Mouse (Mus musculus): ENCODE results near the gene Dnaja1.

Gene Dnaja1

DNA sequence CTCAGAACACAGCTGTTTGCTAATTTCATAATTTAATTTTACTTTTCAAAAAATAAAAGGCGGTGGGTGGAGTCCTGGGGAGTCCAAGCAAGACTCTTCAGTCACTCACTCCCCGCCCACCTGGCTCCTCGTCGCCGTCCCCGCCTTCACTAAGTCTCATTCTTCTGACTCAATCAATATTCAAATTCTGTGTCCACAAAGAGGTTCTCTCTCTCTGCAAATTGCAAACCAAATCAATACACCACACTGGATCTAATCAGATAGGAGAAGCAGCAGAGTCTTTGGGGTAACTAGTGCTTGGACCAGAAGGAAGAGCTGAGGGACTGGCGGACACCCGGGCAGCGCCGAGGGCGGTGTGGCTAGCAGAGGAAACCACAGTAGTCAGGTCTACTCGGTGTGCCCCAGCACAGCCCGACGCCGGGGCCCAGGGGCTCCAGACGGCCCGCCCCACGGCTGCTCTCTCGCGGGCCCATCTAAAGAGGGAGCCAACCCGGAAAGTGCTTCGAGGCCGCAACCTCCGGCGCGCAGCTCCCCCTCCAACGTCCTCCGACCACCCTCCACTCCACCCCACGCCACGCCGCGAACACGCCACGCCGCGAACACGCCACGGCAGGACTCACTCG lies 35.3 kb downstream of the Dnaja1 start:
- DNase-seq, result peak in 1 of 2 experiments; percentile 24

DNA sequence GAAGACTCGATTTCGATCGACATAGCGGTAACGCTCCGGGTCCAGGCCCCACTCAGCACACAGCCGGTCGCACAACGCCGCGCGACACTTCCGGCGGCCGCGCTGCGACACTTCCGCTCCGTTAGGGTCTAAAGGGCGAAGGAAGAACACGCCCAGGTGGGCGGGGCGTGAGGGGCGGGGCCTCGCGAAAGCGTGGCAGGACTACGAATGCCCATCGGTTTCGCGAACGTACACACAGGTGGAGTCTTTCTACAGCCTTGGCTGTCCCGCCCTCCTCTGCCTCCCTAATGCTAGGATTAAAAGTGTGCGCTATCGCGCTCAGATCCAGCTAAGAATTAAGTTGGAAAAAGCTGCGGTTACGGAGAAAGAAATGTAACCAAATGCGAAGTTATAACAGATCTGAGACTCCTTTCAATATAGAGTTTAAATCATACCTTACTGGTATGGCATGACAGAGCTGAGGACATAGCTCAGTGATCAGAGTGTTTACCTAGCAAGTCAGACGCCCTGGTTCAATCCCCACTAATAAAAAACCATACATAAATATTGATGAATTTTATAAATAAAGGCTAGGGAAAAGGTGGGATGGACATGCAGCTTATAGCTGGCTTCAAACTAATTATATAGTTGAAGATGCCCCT lies 36.0 kb downstream of the Dnaja1 start, which contains the start of gene Smu1:
Gene Smu1, minus strand, starts transcription at position 144 of the 641 bp plus-strand sequence.
- peak; percentile 98 to 99 for DNase-seq

DNA sequence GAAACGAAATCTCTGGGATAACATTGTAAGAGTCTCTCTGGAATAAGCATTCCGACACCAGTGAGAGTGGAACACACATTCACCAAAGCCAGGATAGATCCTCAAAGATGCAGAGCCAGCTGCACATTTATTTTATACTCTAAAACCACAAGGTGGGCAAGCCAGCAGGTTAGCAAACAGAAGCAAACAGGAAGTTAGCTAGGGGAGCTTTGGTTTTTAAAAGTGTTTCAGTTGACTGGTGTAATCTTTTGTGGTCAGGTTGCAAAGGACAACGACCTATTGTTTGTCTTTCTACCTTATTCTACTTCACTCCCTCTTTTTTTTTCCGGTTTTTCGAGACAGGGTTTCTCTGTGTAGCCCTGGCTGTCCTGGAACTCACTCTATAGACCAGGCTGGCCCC lies 37.9 kb downstream of the Dnaja1 start:
- no peak for DNase-seq

DNA sequence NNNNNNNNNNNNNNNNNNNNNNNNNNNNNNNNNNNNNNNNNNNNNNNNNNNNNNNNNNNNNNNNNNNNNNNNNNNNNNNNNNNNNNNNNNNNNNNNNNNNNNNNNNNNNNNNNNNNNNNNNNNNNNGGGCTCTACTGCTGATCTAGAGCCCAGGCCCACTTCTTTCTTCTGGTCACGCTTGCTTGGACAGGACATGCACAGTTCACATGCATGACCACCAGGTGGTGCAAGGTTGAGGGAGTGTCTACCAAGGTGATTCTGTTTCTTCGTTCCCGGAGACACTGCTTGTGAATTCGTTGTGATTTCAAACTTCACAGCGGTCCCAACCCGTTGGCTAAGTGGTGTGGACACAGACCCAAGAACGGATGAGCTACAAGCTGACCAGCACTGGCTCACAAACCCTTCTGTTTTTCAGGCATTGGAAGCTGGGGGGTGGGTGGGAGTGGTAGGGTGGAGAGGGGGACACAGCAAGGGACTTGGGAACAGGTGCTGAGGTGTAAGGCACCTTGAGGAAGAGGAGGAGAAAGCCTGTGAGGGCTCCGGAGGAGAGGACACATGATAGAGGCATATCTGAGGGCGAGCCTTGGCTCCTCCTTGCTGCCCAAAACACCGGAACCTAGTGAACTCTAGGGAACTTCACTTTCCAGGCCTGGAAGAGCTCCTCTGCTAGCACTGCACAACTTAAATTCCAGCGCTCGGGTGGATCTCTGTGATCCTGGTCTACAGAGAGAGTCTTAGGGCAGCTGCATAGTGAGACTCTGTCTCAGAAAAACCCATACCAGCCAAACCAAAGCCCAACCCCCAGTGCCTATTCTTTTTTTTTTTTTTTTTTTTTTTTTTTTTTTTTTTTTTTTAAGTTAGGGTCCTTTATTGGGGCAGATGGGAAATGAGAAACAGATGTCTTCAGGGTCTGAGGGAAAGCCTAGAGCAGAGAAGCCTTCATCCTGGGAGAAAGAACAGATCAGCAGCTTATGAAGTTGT lies 52.6 kb downstream of the Dnaja1 start:
- DNase-seq, result peak; percentile 81 to 90

DNA sequence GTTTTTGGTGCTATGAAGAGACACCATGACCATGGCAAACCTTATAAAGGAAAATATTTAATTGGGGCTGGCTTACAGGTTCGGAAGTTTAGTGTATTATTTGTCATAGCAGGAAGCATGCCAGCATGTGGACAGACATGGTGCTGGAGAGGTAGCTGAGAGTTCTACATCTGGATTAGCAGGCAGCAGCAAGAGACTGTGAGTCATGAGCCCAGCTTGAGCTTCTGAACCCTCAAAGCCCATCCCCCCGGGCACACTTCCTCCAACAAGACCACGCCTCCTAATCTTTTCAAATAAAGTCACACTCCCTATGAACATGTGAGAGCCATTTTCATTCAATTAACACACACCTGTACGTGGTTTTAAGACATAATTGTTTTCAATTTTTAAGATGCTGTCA lies 54.5 kb downstream of the Dnaja1 start:
- DNase-seq, result no peak

DNA sequence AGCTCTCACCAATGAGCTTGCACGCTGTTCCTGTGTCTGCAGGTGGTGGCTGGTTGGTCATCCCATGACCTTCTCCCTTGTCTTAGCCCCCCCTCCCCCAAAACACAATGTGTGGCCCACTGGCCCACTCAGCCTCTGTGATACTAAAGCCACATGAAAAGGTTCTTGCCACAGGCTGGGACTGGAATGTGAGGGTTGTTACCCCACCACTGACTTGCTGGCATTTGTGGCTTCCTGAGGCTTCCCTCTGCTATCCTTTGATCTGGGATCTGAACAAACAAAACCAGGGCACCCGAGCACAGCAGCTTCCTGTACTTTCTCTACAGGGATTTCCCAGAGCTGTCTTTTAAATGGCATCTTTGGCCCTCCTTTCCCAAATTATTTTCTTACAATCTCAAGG lies 55.2 kb downstream of the Dnaja1 start:
- no peak for DNase-seq

DNA sequence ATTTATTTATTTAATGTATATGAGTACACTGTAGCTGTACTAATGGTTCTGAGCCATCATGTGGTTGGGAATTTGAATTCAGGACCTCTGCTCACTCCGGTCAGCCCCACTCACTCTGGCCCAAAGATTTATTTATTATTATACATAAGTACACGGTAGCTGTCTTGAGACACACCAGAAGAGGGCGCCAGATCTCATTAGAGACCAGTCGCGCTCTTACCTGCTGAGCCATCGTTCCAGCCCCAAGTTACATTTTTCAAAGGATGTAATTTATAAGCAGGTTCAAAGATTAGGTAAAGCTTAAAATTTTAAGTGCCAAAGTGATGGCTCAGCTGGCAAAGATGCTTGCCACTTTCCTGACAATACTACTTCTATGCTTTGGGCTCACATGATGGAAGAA lies 56.7 kb downstream of the Dnaja1 start:
- peak; percentile 16 to 39 for DNase-seq

DNA sequence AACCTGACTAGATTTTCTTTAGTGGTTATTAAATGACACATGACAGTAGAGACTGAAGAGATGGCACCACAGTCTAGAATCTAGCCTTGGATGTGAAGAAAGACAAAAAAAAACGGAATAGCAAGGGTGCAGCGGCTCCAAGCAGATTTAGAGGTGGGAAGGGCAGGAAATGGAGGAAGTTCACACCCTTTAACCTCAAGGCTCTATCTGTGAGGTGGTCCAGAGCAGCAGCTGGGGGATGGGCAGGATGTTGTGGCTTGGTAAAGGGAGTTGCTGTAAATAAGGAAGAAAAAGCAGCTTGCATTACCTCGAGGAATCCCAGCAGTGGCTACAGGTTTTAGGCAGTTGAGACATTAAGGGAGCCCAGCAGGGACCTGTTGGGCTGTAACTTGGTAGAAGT lies 59.2 kb downstream of the Dnaja1 start:
- DNase-seq, result no peak

DNA sequence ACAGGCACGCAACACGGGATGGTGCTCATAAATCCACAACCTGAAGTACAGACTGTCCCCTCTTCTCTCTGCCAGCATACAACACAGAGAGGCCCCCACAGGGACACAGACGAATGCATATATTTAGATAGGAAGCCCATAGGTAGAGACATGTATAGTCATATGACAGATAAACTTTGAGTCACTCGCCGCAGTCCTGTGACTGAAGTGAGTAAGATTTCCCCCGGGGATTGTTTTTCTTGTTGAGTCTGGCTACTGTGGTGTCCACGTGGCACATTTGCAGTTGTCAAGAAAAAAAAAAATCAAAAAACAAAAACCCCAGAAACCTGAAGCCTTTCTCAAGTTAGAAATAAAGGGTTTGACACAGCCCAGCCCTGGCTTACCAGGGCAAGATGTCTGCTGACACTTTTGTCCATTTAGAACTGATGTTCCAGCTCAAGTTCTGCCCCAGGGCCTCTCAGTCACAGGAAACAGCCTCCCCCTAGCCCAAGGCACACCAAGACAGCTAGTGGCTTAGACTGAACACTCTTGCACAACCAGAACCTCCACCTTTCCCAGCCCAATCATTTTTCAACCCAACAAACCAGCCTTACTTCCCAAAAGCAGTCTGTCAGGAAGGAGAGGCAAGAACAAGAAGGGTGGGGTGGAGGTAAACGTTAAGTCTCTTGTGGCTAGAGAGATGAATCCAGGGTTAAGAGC lies 60.0 kb downstream of the Dnaja1 start:
- no peak for DNase-seq

DNA sequence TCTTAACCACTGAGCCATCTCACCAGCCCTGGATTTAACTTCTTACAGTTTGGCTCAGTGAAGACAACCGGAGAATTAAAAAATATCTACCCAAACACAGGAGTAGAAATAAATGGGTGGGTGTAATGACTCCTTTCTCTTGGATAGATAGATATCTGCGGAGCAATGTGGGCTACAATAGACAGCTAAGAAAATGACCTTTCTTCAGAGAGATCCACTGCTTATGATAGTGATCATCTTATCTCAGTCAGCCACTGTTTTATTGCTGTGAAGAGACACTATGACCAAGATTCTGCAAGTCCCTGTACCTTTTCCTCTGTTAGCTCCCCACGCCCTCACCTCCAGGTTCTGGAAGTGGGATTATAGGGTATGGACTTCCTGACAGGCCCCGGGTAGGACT lies 61.1 kb downstream of the Dnaja1 start:
- DNase-seq, result no peak

DNA sequence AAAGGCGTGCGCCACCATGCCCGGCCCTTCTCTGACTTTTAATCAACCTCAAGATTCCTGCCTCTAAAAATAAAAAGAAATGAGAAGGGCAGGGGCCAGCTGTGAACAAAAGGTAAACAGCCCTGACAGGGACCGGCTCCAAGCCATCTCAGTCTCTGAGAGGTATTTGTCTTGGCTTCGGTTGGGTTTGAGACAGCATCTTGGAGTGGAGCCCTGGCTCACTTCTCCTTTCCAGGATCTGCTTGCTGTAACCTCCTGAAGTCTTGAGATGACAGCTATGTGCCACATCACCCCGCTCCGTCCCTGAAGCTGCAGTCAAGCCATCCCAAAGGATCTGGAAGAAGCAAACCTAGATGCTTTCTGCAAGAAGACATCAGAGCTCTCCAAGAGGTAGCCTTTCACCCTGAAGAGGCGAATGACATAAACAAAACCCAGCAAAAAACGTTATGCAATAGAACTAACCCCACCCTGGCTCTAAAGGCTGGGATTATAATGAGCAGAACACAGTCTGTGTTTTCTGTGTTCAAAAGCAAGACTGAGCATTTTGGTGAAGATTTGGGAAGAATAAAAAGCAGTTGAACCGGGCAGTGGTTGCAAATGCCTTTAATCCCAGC lies 62.7 kb downstream of the Dnaja1 start:
- DNase-seq, result peak; percentile 20 to 22

DNA sequence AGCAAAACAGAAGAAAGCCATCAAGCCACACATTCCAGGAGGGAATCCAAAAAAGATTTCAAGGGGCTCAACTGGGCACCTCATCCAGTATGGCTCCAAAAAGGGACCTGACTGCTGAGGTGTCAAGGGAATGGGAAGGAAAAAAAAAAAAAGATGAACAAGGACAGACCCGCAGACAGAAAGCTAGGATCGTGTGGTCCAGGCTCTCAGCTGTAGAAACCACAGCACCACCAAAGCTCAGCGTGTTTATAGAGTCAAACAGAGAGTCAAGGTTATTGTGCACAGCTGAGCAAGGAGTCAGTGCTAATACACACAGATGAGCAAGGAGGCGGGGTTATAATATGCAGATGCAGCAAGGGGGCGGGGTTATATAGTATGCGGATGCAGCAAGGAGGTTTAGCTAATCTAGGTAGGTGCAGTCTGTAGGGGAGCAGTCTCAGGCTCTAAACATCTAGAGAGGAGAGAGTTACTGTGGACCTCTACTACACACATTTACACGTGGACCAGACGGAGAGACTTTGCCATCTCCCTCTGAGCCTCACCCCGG lies 63.7 kb downstream of the Dnaja1 start:
- DNase-seq, result no peak

DNA sequence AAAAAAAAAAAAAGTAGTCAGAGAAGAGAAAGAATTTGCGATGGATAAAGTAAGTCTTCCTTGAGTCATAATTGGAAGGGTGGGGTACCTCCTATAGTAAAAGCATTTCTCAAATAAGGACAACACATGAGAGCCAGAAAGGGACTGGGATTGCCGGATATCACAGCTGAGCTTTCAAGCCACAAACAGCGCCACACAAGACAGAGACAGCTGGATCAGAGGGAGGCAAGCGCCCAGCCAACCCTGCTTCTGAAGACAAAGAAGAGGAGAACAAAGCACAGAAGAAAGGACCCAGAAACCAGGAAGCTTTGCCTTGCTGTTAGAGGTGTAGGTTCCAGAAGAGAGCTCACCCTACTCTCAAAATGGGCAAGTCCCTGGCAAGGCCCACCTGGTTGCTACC lies 64.6 kb downstream of the Dnaja1 start:
- DNase-seq, result no peak

Data from cerebellum, postnatal 14 days (tissue).